Mouse (Mus musculus) mature B cell (primary cell): ENCODE results near the gene Soga1.

ENCODE experiments used
- in situ Hi-C: fragments of 300-500 bp; cut with MboI; formaldehyde crosslinking; loops from 2 replicates; pipeline ENCODE4 v1.14.3; 2019

The Soga1 gene

DNA sequence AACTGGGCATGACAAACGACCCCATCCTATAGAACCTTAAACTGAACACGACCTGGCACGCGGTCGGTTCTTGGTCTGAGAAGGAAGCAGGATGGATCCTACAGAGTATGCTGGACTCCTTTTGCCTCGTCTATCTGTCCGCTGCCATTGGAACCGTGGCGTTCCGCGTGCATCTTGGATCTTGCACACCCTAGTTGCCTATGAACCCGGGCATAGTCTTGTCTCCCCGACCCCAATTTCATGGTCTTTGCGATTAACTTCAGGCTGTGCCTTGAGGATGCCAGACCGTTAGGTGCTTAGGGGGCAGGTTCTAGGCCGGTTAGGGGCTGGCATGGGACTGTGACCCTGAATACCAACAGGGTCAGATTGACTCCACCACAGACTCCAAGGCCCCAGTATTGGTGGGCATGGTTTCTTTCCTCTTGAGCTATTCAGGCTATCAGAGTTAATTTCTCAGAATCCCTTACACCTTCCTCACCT is 687 bp upstream of the Soga1 start:
- in situ Hi-C loops: no loop called here

DNA sequence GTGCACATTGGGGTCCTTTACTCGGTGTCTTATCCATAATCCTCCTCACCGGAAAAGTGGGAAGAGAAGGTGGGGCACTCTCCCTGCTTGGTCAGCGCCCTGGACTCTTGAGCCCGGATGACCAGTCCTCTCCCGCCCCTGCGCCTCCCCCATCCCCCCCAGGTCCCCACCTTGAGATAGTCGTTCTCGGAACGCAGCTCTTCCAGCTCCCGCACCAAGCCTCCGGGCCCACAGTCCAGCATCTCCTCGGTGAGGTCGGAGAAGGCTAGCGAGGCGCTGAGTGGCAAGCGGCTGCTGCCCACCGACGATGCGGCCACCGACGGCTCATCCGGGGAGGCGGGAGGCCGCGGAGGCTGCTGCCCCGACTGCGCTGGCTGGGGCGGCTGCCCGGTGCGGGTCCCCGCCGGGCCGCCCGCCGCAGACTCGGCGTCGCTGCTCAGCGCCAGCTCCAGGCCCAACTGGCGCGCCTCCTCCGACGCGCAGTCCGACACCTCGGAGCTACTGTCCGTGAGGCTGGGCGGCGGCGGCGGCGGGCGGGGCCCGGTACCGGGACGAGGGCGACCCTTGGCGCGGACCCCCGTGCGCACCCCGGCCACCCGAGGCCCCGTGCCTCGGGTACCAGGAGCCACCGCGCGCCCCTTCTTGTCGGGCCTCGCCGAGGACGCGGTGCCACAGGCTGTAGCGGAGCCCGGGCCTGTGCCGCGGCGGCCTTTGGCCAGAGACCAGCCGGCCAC is 828 bp downstream of the Soga1 start:
- in situ Hi-C loops: no loop called here

DNA sequence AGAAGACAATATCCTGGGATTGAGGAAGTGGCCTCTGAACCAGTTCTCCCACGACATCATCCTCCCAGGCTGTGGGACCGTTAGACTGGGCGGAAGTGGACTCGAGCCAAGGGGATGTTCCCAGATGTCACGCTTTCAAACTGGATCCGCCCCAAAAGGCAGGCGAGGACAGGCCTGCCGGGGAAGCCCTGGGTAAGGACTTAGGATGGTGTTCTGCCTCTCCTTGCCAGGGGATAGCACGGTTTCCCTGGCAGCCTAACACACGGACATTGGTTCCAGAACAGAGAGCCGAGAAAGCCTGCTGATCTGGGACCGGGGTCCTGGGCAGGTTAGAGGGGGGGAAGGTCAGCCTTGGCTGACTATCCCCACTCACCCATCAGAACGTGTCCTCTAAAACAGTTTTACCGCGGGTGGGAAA is 1.4 kb downstream of the Soga1 start:
- in situ Hi-C loops: no loop called here

DNA sequence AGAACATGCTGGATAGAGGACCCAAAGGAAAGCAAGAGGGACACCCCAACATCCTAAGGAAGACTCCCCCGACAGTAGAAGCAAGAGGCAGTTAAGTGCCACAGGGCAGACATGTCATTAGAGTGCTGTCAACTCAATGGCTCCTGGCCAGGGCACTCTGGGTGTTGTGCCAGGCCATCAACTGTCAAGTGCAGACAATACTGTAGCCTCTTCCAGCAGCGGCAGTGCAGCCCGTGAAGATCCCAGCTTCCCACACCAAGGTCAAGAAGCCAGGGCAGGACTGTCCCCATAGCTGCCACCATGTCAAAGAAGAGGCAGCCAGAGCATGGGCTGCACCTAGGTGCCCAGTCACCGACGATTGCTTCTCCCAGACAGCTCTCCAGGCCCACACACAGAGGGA is 1.9 kb downstream of the Soga1 start:
- in situ Hi-C loops: no loop called here

DNA sequence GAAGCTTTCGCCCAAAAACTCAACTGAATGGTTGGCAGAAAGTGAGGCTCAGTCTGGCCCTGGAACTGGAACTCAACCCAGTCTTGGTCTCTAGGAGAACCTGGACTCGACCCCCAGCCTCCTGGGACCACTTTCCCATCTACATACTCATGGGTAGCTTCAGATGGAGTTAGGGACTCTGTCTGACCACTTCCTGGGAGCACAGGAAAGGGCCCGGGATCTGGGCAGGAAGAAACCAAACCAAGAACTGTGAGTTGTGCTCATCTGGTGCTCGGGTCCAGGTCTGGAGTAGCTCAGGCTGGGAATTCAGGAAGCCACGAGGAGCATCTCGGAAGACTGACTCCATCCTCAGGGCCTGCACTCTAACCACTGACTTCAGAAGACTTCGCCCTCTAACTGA is 2.5 kb downstream of the Soga1 start:
- in situ Hi-C loops: no loop called here

DNA sequence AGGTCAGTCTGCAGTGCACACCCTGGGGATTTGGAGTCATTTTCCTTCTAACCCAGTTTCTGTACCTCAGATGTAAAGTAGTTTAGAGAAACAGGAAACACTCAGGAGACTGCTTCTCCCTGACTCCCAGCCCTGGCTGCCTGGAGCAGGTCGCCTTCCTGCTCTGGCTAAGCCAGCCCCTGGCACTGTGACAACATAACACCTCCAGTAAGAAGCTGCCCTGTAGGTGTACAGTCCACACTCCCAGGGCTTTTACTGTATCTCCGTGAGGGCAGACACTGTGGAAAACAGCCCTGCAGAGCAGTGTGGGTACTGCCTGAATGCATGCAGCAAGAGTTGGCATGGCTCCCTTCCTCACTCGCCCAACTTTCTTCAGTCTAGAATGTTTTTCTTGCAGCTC is 3.4 kb downstream of the Soga1 start:
- in situ Hi-C loops: no loop called here

DNA sequence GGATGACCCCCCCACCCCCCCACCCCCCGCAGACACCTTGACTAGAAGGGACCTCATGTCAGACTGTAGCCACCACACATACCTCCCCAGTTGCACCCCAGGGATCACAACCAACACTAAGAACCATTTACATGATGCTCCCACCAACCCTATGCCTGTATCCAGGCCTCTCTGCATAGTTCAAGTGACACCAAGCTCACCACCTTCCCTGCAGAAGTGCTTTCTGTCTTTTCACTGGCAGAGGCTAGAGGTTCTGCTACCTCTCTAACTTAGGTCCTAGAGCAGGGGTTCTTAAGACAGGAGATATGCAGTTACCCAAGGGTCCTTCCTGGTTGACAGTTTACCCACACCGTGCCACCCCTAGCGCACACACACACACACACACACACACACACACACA is 3.8 kb downstream of the Soga1 start:
- in situ Hi-C loops: no loop called here

DNA sequence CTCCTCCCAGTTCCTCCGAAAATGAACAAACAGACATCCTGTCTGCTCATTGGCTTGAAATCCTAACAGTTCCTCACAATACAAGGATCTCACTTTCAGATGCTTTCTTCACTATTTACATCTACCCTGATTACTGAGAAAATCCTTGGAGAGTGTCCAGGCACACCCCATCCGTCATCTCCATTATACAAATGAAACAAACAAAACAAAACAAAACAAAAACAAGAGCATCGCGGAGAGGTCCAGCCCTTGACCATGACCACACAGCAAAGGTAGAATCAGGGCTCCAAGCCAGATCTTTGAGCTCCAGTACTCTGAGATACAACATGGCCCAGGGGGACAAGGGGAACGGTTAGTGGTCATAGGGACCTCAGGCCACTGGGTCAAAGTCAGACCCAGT is 4.3 kb downstream of the Soga1 start:
- in situ Hi-C loops: no loop called here

DNA sequence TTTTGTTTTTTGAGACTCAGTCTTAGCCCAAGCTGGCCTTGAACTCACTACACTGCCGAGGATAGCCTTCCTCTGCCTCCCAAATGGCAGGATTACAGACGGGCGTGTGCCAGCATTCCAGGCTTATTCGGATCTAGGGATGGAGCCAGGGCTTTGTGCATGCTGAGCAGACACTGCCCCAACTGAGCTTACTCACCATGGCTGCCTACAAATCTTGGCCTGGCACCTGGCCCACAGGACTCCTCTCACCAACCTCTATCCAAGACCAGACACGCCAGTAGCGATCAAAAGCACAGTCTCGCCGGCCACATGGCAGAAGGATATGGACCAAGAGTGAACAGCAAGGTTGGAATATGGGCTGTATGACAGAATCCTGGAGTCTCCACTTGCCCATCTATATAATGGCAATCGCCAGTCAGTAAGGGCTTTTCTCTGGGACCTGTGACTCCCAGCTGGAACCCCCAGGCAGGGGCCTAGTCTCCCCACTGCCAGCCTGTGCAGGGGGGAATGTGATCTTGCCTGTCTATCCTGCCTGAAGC is 4.8 kb downstream of the Soga1 start:
- in situ Hi-C loops: no loop called here

DNA sequence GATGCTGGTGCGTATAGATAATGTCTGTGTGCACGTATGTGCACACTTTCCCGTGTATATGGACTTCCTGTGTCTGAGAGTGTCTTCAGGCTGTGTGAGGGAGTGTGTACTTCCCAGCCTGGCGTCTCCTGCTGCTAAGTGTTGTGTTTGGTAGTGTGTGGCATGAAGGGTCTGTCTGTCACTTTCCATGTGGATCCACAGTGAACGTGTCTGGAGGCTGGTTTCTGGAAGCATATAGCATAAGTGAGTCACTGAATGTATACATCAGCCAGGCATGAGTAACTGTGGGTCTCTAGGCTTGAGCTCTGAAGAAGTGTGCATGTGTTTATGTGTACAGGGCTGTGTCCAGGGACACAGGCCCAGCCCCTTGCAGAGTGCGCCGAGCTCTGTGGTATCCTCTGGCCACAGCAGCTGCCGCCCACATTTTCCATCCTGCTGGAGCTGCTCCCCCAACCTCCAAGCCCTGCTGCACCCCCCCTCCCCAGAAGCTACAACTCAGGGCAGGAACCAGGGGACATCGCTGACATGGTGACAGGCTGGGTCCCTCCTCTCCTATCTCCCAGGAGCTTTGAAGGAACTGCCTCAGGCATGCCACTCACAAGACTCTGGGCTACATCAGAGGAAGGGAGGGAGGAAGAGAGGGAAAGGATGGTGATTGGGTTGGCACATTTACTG is 5.5 kb downstream of the Soga1 start:
- in situ Hi-C loops: no loop called here

DNA sequence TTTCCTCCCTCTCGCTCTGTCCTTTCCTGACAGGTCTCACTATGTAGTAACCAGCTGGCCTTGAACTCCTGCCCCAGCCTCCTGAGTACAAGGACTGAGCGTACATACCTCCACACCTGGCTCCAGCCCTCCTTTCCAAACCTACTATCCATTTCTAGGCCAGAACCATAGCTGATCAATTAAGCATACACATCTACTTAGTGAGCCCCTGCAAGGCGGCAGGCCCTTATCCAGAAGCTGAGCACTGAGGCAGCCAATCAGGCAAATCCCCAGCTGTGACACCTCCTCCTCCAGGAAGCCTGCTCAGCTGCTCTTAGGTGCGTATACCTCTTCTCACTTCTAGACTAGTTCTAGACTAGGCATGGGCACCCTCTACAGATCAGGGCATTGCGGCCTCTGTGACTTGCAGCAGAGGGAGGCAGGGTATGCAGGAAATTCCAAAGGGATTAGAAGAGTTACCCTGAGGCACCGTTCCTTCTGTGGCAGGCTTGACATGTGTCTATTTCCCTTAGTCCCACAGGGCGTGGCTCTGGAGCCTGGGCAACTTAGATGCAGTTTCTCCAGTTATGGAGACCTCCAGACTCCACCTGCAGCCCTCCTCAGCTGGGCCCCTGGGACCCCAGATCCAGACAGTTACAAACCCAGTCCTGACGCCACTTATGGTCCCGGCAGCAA is 6.6 kb downstream of the Soga1 start:
- in situ Hi-C loops: no loop called here

DNA sequence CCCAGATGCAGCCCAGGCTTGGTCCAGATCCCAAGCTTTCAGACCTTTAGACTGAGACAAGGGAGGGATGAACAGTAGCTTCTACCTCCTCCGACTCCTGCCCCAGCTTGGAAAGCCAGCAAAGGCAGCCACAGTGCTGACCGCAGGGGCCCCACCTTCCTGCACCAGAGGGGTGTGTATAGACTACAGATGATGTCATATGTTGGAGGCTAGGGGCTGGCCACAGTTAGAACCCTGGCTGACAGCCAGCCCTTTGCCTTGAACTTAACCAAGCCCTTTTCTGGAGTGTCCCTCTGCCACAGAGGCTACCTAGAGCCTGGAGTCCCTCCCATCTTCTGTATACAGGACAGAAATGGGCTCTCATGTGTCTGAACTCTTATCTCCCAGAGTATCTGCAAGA is 7.5 kb downstream of the Soga1 start:
- in situ Hi-C loops: no loop called here

DNA sequence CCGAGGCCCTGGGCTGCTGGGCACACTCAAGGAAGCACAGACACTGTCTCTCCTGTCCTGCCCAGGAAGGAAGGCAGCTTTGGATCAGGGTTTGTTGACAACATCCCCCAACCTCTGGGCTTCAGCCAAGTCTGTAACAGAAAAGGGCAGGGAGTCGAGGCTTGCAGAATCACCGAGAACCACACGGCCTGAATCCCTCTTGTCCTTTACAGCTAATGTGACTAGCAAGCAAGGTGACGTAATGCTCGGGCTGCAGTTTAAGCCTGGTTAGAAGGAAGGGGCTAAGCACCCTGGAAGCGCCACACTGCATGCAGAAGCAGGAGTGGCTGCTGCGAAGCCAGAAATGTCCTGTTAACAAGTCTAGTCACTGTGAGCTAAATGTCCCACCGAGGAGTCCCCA is 8.7 kb downstream of the Soga1 start:
- in situ Hi-C loops: no loop called here

DNA sequence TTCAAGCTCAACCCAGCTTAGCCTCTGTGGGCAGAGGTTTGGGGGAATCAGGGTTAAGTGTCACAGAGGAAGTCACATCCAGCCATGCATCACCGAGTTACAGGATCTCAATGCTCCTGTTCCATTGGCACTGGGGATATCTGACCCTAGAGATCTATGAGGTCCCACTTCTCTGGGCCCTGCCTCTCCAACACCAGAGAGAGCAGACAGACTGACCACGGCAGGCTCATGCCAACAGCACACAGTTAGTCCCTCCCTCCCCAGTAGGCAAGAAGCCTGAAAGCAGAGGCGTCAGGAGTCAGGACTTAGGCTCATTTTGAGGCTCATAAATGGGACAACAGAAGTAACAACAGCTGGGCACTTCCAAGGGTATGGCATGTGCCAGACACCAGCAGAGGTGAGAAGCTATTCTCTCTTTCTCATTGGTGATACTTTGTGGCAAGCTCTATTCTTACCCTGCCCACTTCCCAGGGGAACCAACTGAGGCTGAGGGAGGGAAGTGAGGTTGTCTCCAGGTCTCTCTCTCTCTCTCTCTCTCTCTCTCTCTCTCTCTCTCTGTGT is 9.2 kb downstream of the Soga1 start:
- in situ Hi-C loops: no loop called here

DNA sequence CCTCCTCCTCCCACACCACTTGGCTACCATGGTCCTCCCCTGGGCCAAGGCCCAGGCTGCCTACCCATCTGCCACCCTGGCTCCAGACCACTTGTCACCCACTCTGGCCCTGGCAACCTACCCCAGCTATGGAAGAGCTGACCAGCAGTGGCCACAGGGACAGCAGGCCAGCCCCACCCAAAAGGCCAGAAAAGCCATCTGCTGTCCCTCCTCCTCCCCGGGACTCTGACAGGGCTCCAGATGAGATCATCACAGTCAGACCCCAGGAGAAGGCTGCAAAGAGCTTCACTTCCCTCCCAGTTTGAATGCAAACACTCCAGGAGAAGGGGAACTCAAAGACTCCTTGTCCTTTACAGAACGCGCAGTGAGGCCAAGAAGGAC is 9.7 kb downstream of the Soga1 start:
- in situ Hi-C loops: no loop called here

DNA sequence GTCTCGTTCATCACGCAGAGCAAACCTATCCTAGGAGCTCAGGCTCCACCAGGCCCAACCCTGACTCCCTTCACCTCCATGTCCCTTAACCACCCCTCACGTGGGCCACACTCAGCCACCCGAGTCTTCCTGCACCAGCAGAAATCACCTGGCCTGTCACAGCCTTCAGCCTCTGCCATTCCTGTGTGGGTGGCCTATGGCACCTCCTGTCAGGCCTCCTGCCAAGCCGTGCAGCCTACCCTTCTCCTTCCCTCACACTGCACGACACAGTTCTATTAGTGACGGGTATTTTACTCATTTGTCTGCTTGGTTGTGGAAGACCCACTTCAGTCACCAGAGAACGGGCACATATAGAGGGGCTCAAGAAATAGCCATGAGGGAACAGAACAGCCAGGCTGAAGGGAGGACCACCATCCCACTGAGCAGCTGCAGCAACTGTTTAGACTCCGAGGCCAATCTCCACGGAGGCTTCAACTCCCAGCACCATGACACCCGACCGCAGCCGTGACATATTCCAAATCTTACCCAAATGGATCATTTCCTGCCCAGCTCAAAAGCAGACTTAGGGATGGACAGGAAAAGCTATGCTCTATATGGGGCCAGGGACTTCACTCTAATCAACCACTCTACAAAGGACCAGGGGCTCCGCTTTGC is 10.2 kb downstream of the Soga1 start:
- in situ Hi-C loops: no loop called here

DNA sequence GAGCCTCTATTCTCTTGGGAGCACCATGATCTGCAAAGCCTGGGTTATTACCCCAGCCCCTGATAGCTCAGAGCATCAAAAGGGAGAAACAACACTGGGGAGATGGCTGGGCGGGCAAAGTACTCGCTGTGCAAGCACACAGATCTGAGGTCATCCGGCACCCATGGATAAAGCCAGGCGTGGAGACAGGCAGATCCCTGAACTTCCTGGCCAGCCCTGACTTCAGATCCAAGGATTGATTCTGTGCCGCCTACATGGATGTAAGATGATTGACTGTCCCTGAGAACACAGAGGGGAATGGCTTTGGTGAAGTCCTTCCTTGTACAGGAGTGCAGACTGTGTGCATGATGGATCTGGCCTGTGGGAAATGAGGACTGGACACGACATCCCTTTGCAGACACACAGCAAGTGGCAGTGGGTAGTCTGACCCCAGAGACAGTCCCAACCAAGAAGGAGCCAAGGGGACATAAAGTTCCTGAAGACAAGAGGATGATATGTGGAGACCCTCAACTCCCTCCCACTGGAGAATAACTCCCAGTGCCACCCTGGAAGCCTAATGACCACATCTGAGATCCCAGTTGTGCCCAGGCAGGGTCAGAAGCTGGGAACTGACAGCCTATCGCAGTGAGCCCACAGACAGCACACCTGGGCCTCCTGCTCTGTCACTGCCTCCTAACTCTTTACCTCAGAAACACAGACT is 12.2 kb downstream of the Soga1 start:
- in situ Hi-C loops: no loop called here

DNA sequence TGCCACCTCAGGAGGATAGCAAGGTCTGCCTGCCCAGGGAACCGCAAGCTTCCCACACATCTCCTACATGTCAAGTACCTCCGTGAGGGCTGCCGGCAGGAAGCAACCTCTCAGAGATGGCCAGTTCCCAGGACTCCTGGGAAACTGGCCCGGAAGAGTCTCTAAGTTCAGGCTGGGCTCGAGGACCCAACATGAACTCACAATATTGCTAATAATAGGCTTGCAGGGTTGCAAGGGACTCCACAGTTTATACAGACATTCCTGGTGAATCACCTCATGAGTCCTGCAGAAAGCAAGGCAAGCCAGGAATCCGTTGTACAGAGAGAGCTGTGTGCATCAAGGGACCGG is 13.2 kb downstream of the Soga1 start:
- in situ Hi-C loops: no loop called here

DNA sequence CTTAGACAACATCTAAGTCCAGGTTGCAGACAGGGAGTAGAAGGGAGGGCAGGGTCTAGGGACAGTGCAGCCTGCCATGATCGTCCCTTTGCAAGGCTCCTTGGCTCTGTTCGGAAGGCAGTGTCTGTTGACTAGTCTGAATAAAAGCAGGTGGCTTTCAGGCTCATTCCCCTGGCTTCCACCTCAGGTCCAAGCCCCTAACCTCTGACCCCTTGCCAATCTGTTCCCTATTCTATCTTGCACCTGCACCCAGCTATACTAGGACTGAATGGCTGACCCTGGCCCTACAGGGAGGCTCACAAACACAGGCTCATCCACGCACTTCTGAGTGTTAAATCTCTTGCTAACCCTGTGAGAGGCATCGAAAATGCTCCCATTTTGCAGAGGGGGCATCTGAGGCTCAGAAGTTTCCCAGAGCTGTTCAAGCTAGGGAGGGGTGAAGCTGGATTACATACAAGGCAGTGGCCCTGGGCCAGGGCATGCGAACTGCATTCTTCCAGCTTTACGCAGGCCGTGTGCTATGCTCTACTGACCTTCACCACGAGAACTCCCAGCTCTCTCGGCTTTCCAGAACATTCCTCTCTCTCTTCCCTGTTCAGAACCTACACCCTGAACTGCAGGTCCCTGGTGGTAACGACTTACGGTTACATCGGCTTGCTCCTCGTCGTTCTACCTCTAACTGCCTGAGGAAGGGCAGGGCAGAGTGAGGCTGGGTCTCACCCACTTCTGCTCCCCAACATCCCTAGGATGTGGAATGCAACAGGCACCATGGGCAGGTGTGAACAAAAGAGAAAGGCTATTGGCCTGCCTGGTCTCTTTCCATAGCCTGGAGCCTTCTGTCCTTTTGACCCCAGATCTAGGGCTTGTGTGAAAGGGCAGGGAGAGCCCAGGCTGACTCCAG is 13.8 kb downstream of the Soga1 start:
- in situ Hi-C loops: no loop called here

DNA sequence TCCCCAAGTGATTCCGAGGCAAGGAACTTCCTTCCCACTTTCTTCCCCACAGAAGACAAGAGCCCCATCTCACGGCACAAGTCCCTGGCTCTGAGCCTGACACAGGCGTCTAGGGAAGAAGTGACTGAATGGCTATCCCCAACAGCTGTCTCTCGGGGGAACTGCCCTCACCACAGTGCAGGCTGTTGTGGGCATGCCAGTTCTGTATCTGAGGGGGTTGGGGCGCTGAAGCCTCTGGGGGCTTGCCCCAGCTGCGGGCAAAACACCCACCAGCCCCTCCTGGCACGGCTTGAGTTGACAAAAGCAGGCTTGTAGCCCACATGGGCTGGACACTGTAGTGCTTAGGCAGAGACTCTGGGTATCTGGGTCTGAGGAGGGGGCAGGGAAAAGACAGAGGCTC is 14.9 kb downstream of the Soga1 start:
- in situ Hi-C loops: no loop called here
